Mouse (Mus musculus) kidney, adult 11 months (tissue): ENCODE data around the gene Gmds.

Source experiments
- DNase-seq: peaks from one replicate; pipeline ENCODE4 v3.0.0; 2022

Gmds gene

DNA sequence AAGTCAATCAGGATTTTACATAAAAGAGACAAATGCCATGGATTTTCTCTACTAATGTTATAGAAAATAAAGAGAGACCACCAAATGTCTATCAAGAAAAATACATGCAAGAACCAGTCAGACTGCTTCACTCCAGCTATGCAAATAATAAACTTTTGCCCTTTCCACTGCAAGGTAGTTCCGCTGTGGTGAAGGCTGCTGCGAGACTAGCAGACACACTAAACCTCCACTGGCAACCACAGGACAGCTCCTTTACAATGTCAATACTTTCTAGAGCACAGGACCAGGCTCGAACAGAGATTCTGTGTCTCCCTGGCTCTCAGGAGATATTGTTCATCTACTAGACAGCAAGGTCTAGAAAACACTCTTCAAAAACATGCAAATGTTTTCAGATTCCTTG is 71.8 kb downstream of the Gmds start:
- DNase-seq: no peak

DNA sequence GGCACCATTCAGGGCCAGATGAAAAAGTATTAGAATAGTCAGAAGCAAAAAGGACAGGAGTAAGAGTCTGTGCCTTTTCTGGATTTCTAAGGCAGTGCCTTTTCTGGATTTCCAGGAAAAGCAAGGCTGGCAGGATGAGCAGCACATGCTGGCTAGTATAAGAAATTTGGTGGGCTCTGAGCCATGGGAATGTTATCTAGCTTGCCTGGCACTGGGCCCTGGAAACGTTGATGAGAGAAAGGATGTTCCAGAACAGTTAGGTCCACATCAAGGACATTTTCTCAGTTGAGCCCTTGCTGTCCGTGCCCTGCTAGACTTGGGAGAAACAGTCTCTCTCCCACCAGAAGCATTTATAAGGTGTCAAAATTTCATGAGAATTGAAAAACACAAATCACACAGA is 82.4 kb downstream of the Gmds start:
- DNase-seq: no peak

DNA sequence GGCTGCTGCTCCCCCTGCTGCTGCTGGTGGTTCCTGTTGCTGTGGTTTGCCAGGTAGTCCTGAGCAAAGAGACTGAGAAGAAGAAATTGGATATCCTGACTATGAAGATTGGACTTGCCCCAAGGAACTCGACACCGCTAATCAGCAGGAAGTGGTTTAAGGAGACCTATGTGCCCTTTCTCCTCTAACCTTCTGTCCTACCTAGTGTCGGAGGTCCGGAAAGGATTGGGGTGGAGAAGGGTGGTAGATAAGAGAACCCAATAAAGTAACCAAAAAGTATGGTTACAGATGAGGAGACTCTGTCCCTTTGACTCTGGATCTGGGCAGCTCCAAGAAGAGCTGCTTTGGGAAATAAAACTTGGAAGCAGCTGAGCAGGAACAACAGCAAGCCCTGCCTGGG is 86.3 kb downstream of the Gmds start:
- no peak for DNase-seq

DNA sequence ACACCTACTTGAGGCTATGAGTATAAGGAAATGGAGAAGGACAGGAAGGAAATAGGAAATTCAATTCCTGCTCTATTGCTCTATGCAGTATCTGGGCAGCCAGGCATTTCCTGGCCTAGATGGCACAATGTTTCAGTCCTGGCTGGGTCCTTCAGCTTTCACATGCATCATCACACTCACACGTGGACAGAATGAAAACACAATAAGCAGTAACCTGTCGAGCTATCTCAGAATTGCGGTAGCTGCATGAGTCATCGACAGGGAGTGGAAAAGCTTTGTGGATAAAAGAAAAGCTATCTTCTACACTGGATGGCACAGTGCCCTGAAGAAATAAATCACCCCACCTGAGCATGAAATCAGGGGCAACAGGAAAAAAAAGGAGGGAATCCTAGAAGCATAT is 96.3 kb downstream of the Gmds start:
- DNase-seq: no peak

DNA sequence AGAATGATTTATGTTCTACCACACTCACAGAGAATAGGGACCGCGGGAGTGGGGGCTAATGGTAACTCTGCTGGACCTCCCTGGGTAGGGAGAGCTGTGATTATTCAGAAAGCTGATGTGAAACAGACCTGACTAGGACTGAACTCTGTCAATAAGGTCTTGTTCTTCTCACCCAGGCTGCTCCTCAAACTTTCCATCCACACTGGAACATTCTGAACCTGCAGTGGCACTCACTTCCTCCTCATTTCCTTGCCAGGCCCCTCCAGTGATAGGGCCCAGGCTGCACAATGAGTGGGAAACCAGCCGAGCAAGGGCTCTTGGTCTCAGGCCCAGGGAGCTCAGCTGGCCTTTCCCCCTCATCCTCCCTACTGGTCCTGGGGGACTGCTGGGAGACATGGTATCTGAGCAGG is 102.3 kb downstream of the Gmds start:
- DNase-seq: peak; percentile 9

DNA sequence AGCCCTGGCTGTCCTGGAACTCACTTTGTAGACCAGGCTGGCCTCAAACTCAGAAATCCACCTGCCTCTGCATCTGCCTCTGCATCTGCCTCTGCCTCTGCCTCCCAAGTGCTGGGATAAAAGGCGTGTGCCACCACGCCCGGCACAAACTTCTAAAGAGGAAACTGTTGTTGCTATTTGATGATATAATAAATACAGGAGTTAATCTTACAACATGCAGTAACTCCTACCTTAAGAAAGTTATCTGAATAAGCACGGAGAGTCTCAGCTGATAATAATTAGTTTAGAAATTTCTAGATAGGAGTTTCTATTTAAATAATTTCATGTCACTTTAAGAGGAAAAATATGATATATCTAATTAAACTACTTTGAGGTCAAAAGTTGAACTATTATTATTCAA is 103.5 kb downstream of the Gmds start:
- no peak for DNase-seq

DNA sequence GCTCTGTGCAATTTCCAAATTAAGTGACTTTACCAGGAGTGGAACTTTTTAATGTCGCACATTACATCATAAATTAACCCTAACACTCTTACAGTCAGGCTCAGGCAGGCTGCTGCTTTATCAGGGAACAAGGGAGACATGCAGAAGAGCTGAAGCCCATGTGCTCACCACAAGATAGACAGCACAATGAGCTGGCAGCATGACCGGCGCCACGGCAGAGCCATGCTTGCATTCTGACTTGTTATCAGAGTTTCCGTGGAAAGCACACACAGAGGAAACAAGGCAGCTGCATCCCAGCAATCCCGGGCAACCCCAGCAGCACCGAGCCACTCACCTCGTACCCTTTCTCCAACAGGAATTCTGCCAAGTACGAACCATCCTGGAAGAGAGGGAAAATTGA is 104.5 kb downstream of the Gmds start:
- DNase-seq: no peak

DNA sequence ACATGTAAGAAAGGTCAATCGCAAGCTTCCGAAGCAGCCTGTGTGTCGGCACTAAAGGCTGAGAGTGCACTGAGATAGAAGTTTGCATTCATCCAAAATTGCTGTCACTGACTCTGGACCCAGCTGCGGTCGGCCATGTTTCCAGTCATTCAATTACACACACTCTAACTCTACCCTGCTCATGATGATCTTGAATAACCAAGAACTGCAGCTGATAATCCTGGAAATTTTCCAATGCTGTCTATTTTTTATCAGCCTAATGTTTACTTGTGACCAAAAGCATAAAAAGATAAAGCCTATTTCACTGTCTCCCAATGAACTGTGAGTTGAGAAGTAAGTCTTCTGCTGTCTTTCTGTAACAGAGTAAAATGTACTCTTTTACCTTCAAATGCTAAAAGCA is 106.1 kb downstream of the Gmds start:
- no peak for DNase-seq

DNA sequence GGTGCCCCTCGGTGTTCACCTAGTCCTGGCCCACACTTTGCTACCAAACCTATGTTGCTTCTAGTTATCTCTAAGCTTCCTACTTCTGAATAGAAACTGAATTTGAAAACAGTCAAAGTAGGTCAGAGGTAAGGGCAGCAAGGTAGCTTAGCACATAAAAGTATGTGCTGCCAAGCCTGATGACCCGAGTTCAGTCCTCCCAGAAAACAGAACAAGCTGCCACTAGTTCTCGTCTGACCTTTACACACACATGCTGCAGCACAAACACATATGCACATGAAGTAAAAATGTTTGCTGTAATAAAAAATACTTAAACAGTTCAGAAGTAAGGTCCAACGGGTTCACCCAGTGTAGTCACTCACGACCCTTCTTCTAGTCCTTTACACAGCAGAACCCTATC is 106.6 kb downstream of the Gmds start:
- no peak for DNase-seq

DNA sequence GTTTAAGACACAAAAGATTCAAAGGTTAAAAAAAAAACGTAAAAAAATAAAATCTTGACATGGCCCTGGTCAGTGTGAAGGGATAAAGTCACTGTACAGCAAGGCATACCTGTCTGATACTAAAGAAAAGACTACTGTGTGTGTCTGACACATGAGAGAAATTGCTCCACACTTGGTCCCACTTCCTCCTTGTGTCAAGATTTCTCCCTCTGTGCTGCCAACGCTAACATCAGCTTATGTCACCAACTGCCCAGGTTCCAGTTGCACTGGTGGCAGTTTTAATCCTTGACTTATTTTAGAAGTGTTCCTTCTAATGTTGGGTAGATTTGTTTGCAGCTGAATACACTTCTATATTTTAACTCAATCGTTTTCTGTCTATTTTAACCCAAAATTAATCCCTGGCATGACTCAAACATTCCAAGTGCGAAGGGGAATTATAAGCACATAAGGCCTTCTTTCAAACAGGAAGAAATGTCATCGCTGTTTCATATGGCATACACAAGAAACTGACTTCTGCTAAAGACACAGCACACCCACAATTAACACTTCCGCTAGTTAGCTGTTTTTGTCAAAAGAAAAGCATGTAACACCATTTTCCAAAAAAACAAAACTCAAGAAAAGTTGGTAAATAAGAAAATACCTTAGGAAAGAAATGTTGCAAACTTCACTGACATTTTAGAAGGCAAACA is 110.5 kb downstream of the Gmds start:
- no peak for DNase-seq

DNA sequence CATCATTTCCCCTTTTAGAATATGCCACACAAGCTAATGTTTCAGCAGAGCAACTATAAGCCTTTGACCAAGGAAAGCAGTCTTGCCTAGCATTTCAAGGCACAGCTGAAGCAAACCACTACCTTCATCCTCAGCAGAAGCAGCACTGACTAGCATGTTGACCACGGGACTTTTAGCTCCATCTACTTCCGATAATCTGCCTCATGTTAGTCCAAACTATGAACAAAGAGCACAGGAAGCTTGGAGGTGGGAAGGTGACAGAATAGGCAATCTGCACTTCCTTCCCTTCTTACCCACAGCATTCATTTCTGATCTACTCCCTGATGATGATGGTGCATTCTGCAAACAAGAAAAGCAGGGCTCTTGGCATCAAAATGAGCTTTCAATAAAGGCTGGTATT is 120.9 kb downstream of the Gmds start:
- DNase-seq: no peak

DNA sequence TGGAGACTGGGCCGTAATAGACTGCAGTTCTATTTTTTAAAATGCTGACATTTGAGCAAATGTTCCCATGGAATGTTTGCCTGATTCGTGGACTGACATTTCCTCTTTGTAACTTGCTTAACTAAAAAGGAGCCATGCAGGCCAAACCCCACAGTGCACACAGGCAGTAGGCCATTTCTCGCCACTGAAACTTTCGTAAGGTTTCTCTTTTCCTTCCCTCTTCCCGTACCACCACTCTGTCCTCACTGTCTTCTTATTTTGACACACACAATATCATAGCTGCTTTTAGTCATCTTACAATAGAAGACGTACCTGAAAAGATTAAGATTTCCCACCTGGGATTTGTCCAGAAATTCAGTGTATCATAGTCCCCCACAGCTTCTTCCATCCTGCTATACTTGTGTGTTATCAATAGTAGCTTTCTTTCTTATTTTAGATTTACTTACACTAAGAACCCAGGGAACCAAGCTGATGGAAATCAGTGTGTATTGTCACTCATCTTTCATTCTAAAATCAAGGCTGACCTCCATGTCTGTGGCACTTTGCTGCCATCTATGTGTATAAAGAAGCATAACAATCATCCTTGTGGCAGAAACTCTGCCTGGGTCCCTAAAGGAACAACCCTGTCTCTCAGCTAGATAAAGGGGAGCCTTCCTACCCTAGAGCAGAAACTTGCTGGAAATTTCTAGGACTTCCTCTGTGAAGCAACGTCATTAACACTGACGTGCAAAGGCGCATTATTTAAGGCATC is 124.7 kb downstream of the Gmds start:
- DNase-seq: peak; percentile 15

DNA sequence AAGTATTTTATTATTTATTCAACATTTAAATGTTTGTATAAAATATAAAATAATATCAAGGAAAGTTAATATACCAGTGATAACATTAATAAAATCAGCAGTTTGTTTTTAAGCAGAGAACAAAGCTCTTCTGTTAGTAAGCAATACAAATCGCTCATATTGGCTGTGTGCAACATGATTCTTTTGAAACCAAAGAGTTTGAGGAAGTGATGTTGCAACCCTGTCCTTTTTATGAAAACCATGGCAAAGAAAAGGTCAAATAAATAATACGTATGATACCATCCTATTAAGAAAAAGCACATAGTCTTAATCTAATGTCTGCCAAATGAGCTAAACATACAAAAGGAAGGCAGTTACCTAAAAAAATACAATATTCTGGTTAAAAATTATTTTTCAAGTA is 126.4 kb downstream of the Gmds start:
- no peak for DNase-seq

DNA sequence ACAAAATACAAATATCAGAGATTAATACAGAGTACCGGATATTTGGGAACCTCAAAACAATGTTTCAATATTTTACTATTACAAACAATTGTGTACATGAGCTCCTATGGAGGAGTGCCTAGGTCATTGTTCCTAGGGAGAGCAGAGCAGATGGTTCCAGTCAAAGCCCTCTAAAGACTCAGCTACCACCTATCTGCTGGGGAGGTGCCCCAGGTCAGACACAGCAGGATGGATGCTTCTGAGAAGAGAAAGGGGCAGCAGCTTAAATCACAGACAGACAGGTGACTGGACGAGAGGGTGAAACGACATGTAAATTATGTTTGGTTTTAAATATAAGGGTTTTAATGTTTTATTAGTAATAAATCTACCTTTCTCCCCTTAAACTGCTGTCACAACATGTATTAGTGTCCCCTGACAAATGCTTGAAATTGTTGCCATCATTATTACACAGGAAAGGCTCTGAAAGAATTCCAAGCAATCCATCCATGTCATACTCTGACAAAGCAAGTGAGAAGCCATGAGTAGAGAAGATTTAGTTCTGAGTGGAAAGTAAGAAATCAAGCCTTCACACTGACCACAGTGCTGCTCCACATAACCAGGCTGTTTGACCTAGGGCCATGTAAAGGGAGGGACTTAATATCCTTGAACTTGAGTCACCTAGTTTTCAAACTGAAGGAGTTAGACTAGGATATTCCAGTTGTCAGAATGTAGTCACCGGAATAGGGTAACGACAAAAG is 131.2 kb downstream of the Gmds start:
- DNase-seq: no peak

DNA sequence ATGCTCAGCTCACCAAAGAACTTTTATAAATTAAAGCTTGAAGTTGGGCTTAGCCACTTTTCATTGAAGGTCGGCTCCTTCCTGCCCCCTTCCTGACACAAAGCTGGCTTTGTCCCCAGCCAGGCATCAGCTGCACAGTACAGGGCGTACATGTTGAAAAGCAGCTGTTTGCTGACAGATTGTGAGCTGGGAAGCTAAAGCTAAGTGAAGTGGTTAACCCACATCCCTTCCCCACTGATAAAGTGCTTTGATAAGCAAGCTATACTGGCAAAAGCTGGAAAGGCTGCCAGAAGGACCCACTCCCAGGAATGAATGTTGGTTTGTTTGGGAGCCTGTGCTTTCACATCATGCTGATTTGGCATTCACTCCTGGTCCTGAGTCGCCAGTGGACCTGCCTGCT is 158.6 kb downstream of the Gmds start:
- no peak for DNase-seq

DNA sequence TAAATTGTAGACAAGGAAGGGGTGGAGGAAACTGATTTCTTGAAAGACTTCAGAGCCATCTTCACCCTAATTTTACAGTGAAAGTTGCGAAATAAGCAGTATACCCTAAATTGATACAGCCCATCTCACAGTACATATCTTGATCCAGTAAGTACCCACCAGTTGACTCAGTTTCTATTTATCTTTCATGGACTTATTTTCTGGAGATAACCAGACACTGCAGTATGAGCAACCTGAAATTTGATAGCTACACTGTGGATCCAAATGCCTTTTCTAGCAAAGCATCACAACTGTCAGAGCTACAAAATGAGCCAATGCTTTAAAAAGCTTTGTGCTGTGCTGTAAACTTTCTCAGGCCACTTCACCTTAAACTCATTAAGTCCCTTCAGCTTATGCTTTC is 159.9 kb downstream of the Gmds start:
- DNase-seq: no peak

DNA sequence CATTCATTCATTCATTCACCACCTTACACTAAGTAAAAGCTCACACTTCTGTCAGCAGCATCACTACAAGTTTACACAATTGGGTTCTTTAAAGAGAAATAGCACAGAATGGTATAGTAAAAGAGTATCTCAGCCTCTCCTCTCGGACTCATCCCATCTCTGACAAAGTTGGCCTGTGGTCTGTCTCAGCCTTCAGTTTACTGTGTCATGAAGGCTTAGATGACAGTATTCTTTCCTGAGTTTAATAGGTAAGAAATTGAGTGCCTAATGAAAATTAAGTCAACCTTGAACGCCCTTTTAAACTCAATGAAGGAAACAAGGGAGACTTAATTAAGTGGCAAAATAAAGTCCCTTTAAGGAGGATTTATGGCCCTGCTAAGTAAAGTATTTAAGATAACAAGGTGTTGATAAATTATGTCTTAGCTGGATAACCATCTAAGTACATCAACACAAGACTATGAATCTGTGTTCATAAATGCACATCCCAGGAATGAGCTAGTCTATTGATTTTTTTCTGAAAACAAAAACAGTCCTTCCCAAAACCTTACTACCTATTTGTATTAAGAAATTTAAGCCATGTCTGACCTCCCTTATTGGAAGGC is 160.6 kb downstream of the Gmds start:
- no peak for DNase-seq

DNA sequence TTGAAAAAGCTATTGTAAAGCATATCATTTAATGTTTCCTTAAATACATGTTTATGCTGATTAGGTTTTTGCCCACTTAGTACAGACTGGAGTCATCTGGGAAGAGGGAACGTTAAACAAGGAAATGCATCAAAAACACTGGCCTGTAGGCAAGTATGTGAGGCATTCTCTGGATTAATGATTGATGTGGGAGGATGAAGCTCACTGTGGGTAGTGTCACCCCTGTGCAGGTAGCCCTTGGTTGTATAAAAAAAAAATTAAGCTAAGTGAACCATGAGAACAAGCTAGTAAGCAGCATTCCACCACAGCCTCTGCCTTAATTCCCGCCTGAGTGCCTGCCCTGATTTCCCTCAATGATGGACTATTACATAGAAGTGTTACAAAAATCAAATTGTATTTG is 163.5 kb downstream of the Gmds start:
- peak; percentile 28 for DNase-seq

DNA sequence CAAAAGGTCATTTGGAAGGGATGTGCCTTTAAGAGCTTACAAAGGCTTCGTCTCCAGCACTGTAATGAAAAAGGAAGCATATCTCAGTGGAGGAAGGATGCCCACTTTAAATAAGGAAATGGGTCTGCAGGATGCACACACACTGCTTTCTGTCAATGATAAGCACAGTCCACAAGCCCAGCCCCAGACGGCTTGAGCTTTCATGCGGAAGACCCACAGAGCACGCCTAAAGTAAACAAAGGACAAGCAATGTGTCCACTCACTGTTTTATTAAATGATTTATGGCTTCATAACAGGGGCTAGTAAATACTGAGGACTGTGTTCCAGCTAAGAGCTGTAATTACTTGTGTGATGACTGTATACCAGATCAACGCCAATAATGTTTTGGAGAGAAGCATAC is 169.4 kb downstream of the Gmds start:
- DNase-seq: peak; percentile 60

DNA sequence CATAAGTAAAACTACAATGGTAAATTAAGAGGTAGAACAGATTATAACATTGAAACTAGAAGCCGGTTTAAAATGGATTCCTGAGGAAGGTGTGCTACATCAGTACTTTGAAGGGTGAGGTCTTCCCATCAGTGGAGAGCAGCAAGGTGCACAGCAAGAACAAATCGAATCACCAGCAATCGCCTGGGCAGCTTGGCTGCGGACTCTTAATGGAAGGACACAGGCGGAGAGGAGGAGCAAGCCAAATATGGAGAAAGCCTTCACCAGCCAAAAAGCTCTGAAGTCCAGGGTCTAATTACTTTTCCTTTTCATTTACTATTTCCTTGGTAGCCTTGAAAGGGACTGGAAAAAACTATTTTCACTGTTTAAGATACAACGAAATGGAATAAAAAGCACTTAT is 170.7 kb downstream of the Gmds start:
- no peak for DNase-seq

DNA sequence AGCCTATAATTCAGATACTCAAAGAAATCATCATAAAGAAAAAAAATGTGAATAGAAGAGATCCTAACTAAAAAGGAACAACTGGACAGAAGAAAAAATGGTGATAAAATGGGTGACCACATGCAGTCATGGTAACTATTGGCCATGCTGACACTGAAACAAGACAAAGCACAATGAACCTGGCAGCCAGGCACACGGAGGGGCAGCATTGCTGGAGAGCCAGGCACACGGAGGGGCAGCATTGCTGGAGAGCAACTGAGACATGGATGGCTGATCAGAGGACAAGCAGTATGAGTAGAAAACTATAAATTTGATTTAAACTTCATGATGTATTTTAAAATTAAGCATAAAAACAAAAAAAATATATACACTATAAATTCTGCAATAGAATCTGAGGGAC is 173.0 kb downstream of the Gmds start:
- DNase-seq: no peak

DNA sequence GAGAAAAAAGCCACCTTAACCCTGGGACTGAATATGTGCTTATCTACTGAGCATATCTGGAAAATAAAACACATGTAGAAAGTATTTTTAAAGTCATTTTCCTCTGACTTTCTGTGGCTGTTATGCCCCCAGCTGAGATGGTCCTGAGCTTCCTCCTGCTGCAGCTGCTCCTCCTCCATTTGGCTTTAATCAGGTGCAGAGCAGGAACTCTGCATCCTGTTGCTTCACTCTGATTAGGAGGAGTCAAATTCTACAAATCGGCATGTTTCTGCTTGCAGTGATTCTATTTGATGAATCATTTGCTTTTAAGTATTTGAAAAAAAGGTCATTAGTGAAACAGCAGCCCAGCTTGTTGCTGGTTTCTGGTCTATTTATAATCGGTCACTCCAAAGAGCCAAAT is 177.0 kb downstream of the Gmds start:
- DNase-seq: no peak

DNA sequence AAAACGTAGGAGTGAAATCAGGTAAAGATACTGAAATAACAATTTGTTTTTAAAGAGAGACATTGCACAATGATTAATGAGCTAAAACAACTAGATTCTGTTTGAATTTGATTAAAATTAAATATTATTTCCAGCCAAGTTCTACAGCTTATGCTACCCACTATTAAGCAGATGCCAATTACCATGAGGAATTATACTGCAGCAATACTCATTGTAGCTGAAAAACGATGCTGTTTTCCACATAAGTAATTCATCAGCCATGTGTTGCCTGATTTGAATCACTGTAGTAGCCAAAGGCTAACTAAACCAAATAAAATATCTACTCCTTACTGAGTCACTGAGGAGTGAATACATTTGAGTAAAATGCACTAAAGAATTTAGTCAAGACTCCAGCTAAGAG is 180.3 kb downstream of the Gmds start:
- DNase-seq: no peak

DNA sequence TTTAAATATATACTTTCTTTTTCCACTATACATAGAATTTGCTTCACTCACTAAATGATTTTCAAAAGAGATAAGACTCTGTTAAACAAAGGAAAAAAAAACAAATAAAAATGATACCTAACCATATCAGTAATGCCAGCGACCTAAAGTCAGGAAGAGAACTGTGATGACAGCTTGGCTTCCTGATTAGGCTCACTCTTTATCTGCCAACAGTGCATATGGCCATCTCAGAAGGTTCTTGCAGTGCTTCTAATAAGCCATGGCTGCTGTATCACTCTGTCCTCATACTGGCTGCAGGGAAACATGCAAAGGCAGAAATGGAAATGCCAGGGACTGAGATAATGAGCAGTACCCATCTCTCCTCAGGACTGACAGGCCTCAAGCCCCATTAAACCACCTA is 192.6 kb downstream of the Gmds start:
- no peak for DNase-seq
